Mouse (Mus musculus): ENCODE measurements around the gene Pakap. TPM values are rescaled to one million over a fixed set of nuclear protein-coding genes. Genes with fewer than 3 reads are reported as not detected.

Gene Pakap
- polyA plus RNA-seq, 1 experiment, result 0.22 TPM

- Histone ChIP-seq H3K27ac (ENCODE audit: insufficient read depth, low read depth, low read length) (no peak overlapping the region), H3K36me3 (ENCODE audit: control insufficient read depth, insufficient read depth, low read length) (no peaks in the 10 kb centered on the region), H3K27me3 (ENCODE audit: control insufficient read depth, insufficient read depth, low read length) (no peaks in the 10 kb centered on the region), H3K4me1 (ENCODE audit: control insufficient read depth, insufficient read depth, insufficient read length, low read length) (no peaks in the 10 kb centered on the region), H3K4me3 (ENCODE audit: low read depth, low read length) (no peak overlapping the region)
- TF ChIP-seq POLR2A (IDR thresholded peaks at IDR 0.05; ENCODE audit: low read depth, low read length), result no peak
- TF ChIP-seq CTCF (IDR thresholded peaks at IDR 0.05; ENCODE audit: extremely low read depth, insufficient read length, insufficient replicate concordance, low read depth, low read length), result no peak
- WGBS, result 29% methylated on average over 3 of the region's 3 CpGs
These were observed 38.3 kb downstream of the Pakap start for GRCm38 (mm10) chr4:57606258-57606657.

GRCm38 (mm10) chr4:57607247-57607942, 39.4 kb downstream of the Pakap start:
- Histone ChIP-seq H3K27ac (ENCODE audit: insufficient read depth, low read depth, low read length) (no peak overlapping the region), H3K4me1 (ENCODE audit: control insufficient read depth, insufficient read depth, insufficient read length, low read length) (no peaks in the 10 kb centered on the region), H3K27me3 (ENCODE audit: control insufficient read depth, insufficient read depth, low read length) (no peaks in the 10 kb centered on the region), H3K36me3 (ENCODE audit: control insufficient read depth, insufficient read depth, low read length) (no peaks in the 10 kb centered on the region), H3K4me3 (ENCODE audit: low read depth, low read length) (peak overlapping the region; percentile 16; the same call in 1 of the 2 replicates)
- WGBS, result 48% methylated on average over 22 of the region's 22 CpGs
- peak; percentile 59; the same call in 1 of the 2 replicates for TF ChIP-seq CTCF (IDR thresholded peaks at IDR 0.05; ENCODE audit: extremely low read depth, insufficient read length, insufficient replicate concordance, low read depth, low read length)
- no peak for TF ChIP-seq POLR2A (IDR thresholded peaks at IDR 0.05; ENCODE audit: low read depth, low read length)

GRCm38 (mm10) chr4:57611303-57612077, 43.5 kb downstream of the Pakap start:
- no peak for TF ChIP-seq CTCF (IDR thresholded peaks at IDR 0.05; ENCODE audit: extremely low read depth, insufficient read length, insufficient replicate concordance, low read depth, low read length)
- no peak for TF ChIP-seq POLR2A (IDR thresholded peaks at IDR 0.05; ENCODE audit: low read depth, low read length)
- H3K27ac ChIP-seq (ENCODE audit: insufficient read depth, low read depth, low read length), result no peak overlapping the region
- H3K36me3 ChIP-seq (ENCODE audit: control insufficient read depth, insufficient read depth, low read length), result no peaks in the 10 kb centered on the region
- H3K4me3 ChIP-seq (ENCODE audit: low read depth, low read length), result no peak overlapping the region
- 68% methylated on average over 17 of the region's 17 CpGs for WGBS
- no peaks in the 10 kb centered on the region for H3K4me1 ChIP-seq (ENCODE audit: control insufficient read depth, insufficient read depth, insufficient read length, low read length)
- no peaks in the 10 kb centered on the region for H3K27me3 ChIP-seq (ENCODE audit: control insufficient read depth, insufficient read depth, low read length)

GRCm38 (mm10) chr4:57612716-57613115, 44.7 kb downstream of the Pakap start:
- H3K27me3 ChIP-seq (ENCODE audit: control insufficient read depth, insufficient read depth, low read length), result no peaks in the 10 kb centered on the region
- H3K27ac ChIP-seq (ENCODE audit: insufficient read depth, low read depth, low read length), result no peak overlapping the region
- H3K4me1 ChIP-seq (ENCODE audit: control insufficient read depth, insufficient read depth, insufficient read length, low read length), result no peaks in the 10 kb centered on the region
- no peak overlapping the region for H3K4me3 ChIP-seq (ENCODE audit: low read depth, low read length)
- TF ChIP-seq POLR2A (IDR thresholded peaks at IDR 0.05; ENCODE audit: low read depth, low read length), result no peak
- no peak for TF ChIP-seq CTCF (IDR thresholded peaks at IDR 0.05; ENCODE audit: extremely low read depth, insufficient read length, insufficient replicate concordance, low read depth, low read length)
- no peaks in the 10 kb centered on the region for H3K36me3 ChIP-seq (ENCODE audit: control insufficient read depth, insufficient read depth, low read length)
- WGBS, result 75% methylated on average over 5 of the region's 5 CpGs

- 75% methylated on average over 4 of the region's 4 CpGs for WGBS
- H3K36me3 ChIP-seq (ENCODE audit: control insufficient read depth, insufficient read depth, low read length), result no peaks in the 10 kb centered on the region
- no peaks in the 10 kb centered on the region for H3K4me1 ChIP-seq (ENCODE audit: control insufficient read depth, insufficient read depth, insufficient read length, low read length)
- H3K4me3 ChIP-seq (ENCODE audit: low read depth, low read length), result no peak overlapping the region
- H3K27ac ChIP-seq (ENCODE audit: insufficient read depth, low read depth, low read length), result no peak overlapping the region
- TF ChIP-seq CTCF (IDR thresholded peaks at IDR 0.05; ENCODE audit: extremely low read depth, insufficient read length, insufficient replicate concordance, low read depth, low read length) (no peak), POLR2A (IDR thresholded peaks at IDR 0.05; ENCODE audit: low read depth, low read length) (no peak)
- no peaks in the 10 kb centered on the region for H3K27me3 ChIP-seq (ENCODE audit: control insufficient read depth, insufficient read depth, low read length)
These were observed 46.7 kb downstream of the Pakap start for GRCm38 (mm10) chr4:57614686-57615085.

- Histone ChIP-seq H3K27me3 (ENCODE audit: control insufficient read depth, insufficient read depth, low read length) (no peaks in the 10 kb centered on the region), H3K36me3 (ENCODE audit: control insufficient read depth, insufficient read depth, low read length) (no peaks in the 10 kb centered on the region), H3K4me1 (ENCODE audit: control insufficient read depth, insufficient read depth, insufficient read length, low read length) (no peaks in the 10 kb centered on the region), H3K27ac (ENCODE audit: insufficient read depth, low read depth, low read length) (no peak overlapping the region), H3K4me3 (ENCODE audit: low read depth, low read length) (no peak overlapping the region)
- whole genome bisulfite sequencing, result 83% methylated on average over 6 of the region's 6 CpGs
- TF ChIP-seq POLR2A (IDR thresholded peaks at IDR 0.05; ENCODE audit: low read depth, low read length) (no peak), CTCF (IDR thresholded peaks at IDR 0.05; ENCODE audit: extremely low read depth, insufficient read length, insufficient replicate concordance, low read depth, low read length) (no peak)
These were observed 50.8 kb downstream of the Pakap start for GRCm38 (mm10) chr4:57618743-57619142.

- WGBS, result 64% methylated on average over 7 of the region's 7 CpGs
- no peak overlapping the region for H3K4me3 ChIP-seq (ENCODE audit: low read depth, low read length)
- no peak overlapping the region for H3K27ac ChIP-seq (ENCODE audit: insufficient read depth, low read depth, low read length)
- H3K4me1 ChIP-seq (ENCODE audit: control insufficient read depth, insufficient read depth, insufficient read length, low read length), result no peaks in the 10 kb centered on the region
- no peaks in the 10 kb centered on the region for H3K27me3 ChIP-seq (ENCODE audit: control insufficient read depth, insufficient read depth, low read length)
- no peaks in the 10 kb centered on the region for H3K36me3 ChIP-seq (ENCODE audit: control insufficient read depth, insufficient read depth, low read length)
- TF ChIP-seq CTCF (IDR thresholded peaks at IDR 0.05; ENCODE audit: extremely low read depth, insufficient read length, insufficient replicate concordance, low read depth, low read length) (no peak), POLR2A (IDR thresholded peaks at IDR 0.05; ENCODE audit: low read depth, low read length) (no peak)
These were observed 54.8 kb downstream of the Pakap start for GRCm38 (mm10) chr4:57622816-57623215.

All from small intestine, adult 2 months (tissue).